Mouse (Mus musculus) liver, embryonic 16.5 days (tissue): ENCODE data around the gene Plekha6. TPM values are rescaled to one million over a fixed set of nuclear protein-coding genes. Genes with fewer than 3 reads are reported as not detected.

Experiments used
- ATAC-seq: fragments of 200-750 bp; cut with Nextera tagmentation; 2 replicates; pipeline ENCODE4 v1.8.0; 2017; ENCODE audit warnings: low read depth, mild to moderate bottlenecking, moderate number of reproducible peaks, moderate library complexity
- H3K27ac ChIP-seq: fragments of 300-500 bp; sonication (generic); 2 replicates; pipeline ENCODE4 v1.5.1; 2014; ENCODE audit warnings: mild to moderate bottlenecking, low read length
- H3K27me3 ChIP-seq: fragments of 300-500 bp; sonication (generic); 2 replicates; pipeline ENCODE4 v1.6.1; 2014; ENCODE audit warnings: low read depth, low read length, mixed read lengths; ENCODE audit not compliant: control insufficient read depth, insufficient read depth
- H3K36me3 ChIP-seq: fragments of 300-500 bp; sonication (generic); 2 replicates; pipeline ENCODE4 v1.6.1; 2014; ENCODE audit warnings: mild to moderate bottlenecking; ENCODE audit not compliant: control insufficient read depth, insufficient read depth
- H3K4me1 ChIP-seq: fragments of 300-500 bp; sonication (generic); 2 replicates; pipeline ENCODE4 v1.6.1; 2014; ENCODE audit warnings: low read depth, low read length, mixed read lengths; ENCODE audit not compliant: control insufficient read depth
- H3K4me2 ChIP-seq: fragments of 300-500 bp; sonication (generic); 2 replicates; pipeline ENCODE4 v1.6.1; 2014; ENCODE audit warnings: low read depth, low read length, mixed read lengths
- H3K4me3 ChIP-seq: fragments of 300-500 bp; sonication (generic); 2 replicates; pipeline ENCODE4 v1.5.1; 2014; ENCODE audit warnings: low read depth, mild to moderate bottlenecking, low read length
- H3K9ac ChIP-seq: fragments of 300-500 bp; sonication (generic); 2 replicates; pipeline ENCODE4 v1.6.1; 2014; ENCODE audit warnings: low read depth, low read length
- H3K9me3 ChIP-seq: fragments of 300-500 bp; sonication (generic); replicated peaks from 2 replicates; pipeline ENCODE4 v1.6.1; 2016; ENCODE audit warnings: low read length; ENCODE audit not compliant: control insufficient read depth
- WGBS: fragments of 180-500 bp; shearing (Covaris S2); extraction: QIAGEN DNeasy Blood & Tissue Kit; methylation state at CpG from one replicate; pipeline ENCODE4 v1.1.7; 2014; ENCODE audit not compliant: insufficient replicate concordance; 5-methylcytosine and 5-hydroxymethylcytosine counted together
- polyA plus RNA-seq: library from polyadenylated mRNA; unstranded; fragments of >200 nt; fragmentation: Nextera tagmentation; extraction: Ambion mirVana; gene quantifications from 2 replicates; pipeline ENCODE4 v1.2.1, GENCODE M21; 2015

Plekha6 gene
- polyA plus RNA-seq, 1 experiment from 2014 or later: 3.7 TPM

GRCm38 (mm10) chr1:133311946-133312345 lies 147.9 kb downstream of the Plekha6 start:
- Histone ChIP-seq H3K36me3 (no peaks in the 10 kb centered on the region), H3K4me1 (peaks cover 2% of the 10 kb centered on the region; the same call in 1 of the 2 replicates), H3K27ac (no peak overlapping the region), H3K9ac (no peak overlapping the region), H3K4me3 (no peak overlapping the region), H3K4me2 (no peak overlapping the region), H3K9me3 (no peaks in the 10 kb centered on the region), H3K27me3 (no peaks in the 10 kb centered on the region)
- WGBS: 25% methylated on average over 10 of the region's 10 CpGs
- no peak for ATAC-seq

DNA sequence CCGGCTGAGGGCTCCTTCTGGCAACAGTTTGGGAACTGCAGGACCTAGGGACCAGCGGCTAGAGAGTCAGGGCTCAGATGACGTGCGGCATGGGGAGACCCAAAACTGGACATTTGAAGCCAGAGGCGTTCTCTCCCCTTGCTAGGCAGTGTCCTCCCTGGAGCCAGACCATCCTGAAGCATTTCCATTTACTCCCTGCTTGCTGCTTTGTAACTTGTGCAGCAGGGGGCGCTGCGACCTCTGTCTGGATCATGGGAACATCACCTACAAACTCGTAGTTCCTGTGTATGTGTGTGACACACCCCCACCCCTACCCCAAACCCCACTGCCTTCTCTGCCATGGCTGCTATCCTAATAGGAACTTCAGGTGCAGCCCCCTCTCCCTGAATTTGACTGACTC lies 150.4 kb downstream of the Plekha6 start:
- no peak overlapping the region for H3K4me2 ChIP-seq
- 27% methylated on average over 8 of the region's 8 CpGs for WGBS
- H3K27ac ChIP-seq: no peak overlapping the region
- no peak for ATAC-seq
- peaks cover 2% of the 10 kb centered on the region; the same call in 1 of the 2 replicates for H3K4me1 ChIP-seq
- H3K9ac ChIP-seq: no peak overlapping the region
- no peaks in the 10 kb centered on the region for H3K27me3 ChIP-seq
- no peak overlapping the region for H3K4me3 ChIP-seq
- H3K36me3 ChIP-seq: no peaks in the 10 kb centered on the region
- no peaks in the 10 kb centered on the region for H3K9me3 ChIP-seq

GRCm38 (mm10) chr1:133315775-133316174 lies 151.8 kb downstream of the Plekha6 start:
- peaks cover 2% of the 10 kb centered on the region; the same call in 1 of the 2 replicates for H3K4me1 ChIP-seq
- ATAC-seq: no peak
- H3K4me3 ChIP-seq: no peak overlapping the region
- H3K9ac ChIP-seq: no peak overlapping the region
- H3K27ac ChIP-seq: no peak overlapping the region
- H3K27me3 ChIP-seq: no peaks in the 10 kb centered on the region
- no peaks in the 10 kb centered on the region for H3K9me3 ChIP-seq
- no peak overlapping the region for H3K4me2 ChIP-seq
- WGBS: 46% methylated on average over 6 of the region's 6 CpGs
- H3K36me3 ChIP-seq: no peaks in the 10 kb centered on the region

DNA sequence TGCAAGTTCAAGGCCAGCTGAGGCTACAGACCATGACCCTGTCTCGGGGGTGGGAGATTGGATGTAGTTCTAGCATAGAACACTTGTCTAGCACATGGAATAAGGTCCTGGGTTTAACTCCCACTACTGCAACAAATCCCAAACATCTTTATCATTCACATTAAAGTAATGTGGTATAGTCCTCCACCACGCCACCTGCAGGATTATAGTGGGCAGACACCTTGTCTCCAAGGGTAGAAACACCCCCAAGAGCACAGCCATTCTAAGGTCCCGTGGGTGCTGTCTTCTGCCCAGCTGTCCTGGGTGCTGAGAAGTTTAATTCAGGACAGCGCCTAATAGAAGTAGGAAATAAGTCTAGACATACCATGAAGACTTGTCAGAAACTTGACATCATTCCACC lies 152.6 kb downstream of the Plekha6 start:
- Histone ChIP-seq H3K4me3 (no peak overlapping the region), H3K27me3 (no peaks in the 10 kb centered on the region), H3K9me3 (no peaks in the 10 kb centered on the region), H3K27ac (no peak overlapping the region), H3K36me3 (no peaks in the 10 kb centered on the region), H3K9ac (no peak overlapping the region), H3K4me1 (peaks cover 2% of the 10 kb centered on the region; the same call in 1 of the 2 replicates), H3K4me2 (no peak overlapping the region)
- ATAC-seq: no peak
- 59% methylated on average over 4 of the region's 4 CpGs for WGBS

GRCm38 (mm10) chr1:133317149-133317548 lies 153.1 kb downstream of the Plekha6 start:
- Histone ChIP-seq H3K9me3 (no peaks in the 10 kb centered on the region), H3K4me1 (no peaks in the 10 kb centered on the region), H3K4me2 (no peak overlapping the region), H3K36me3 (no peaks in the 10 kb centered on the region), H3K27me3 (no peaks in the 10 kb centered on the region), H3K9ac (no peak overlapping the region), H3K4me3 (no peak overlapping the region), H3K27ac (no peak overlapping the region)
- WGBS: 55% methylated on average over 1 of the region's 1 CpGs
- no peak for ATAC-seq

GRCm38 (mm10) chr1:133321267-133321925 lies 157.4 kb downstream of the Plekha6 start, which contains the start of gene Kiss1:
TSS of gene Kiss1 (plus strand) at chr1:133321875.
- H3K4me2 ChIP-seq: no peak within 1 kb of the TSS
- H3K36me3 ChIP-seq: no peaks in the 10 kb centered on the region
- WGBS: 70% methylated on average over 13 of the region's 13 CpGs
- no peaks in the 10 kb centered on the region for H3K4me1 ChIP-seq
- no peaks in the 10 kb centered on the region for H3K9me3 ChIP-seq
- no peak within 1 kb of the TSS for H3K4me3 ChIP-seq
- H3K27ac ChIP-seq: no peak within 1 kb of the TSS
- no peak for ATAC-seq
- no peak within 1 kb of the TSS for H3K9ac ChIP-seq
- no peaks in the 10 kb centered on the region for H3K27me3 ChIP-seq

- Histone ChIP-seq H3K27ac (no peak overlapping the region), H3K36me3 (no peaks in the 10 kb centered on the region), H3K9me3 (no peaks in the 10 kb centered on the region), H3K4me2 (no peak overlapping the region), H3K4me3 (no peak overlapping the region), H3K4me1 (no peaks in the 10 kb centered on the region), H3K9ac (no peak overlapping the region), H3K27me3 (peaks cover 4% of the 10 kb centered on the region)
- ATAC-seq: 0 out of 2 replicates have a peak, but pooled peaks have one; percentile 9
- WGBS: 34% methylated on average over 5 of the region's 5 CpGs
Measured at GRCm38 (mm10) chr1:133323333-133323732, 159.3 kb downstream of the Plekha6 start.

DNA sequence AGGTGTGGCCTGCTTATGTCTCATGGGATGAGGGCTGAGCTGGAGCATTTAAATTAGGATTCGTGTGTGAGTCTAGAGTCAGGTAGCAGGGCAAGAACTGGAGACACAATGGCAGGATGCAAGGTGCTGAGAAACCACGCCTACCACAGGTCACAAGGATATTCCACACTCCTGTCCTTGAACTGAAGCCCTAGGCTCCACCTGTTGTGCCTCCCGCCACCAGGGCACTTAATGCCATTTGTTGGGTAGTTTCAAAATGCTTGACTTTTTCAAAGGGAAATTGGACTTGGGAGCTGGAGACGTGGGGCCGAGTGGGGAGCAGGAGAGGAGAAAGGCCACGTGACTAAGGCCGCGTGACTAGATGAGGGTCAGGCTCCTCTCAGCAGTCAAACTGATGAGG lies 161.9 kb downstream of the Plekha6 start:
- H3K27ac ChIP-seq: no peak overlapping the region
- H3K4me3 ChIP-seq: no peak overlapping the region
- H3K9me3 ChIP-seq: no peaks in the 10 kb centered on the region
- no peak for ATAC-seq
- H3K27me3 ChIP-seq: peaks cover 23% of the 10 kb centered on the region
- 70% methylated on average over 8 of the region's 8 CpGs for WGBS
- no peaks in the 10 kb centered on the region for H3K4me1 ChIP-seq
- H3K36me3 ChIP-seq: no peaks in the 10 kb centered on the region
- no peak overlapping the region for H3K4me2 ChIP-seq
- no peak overlapping the region for H3K9ac ChIP-seq

DNA sequence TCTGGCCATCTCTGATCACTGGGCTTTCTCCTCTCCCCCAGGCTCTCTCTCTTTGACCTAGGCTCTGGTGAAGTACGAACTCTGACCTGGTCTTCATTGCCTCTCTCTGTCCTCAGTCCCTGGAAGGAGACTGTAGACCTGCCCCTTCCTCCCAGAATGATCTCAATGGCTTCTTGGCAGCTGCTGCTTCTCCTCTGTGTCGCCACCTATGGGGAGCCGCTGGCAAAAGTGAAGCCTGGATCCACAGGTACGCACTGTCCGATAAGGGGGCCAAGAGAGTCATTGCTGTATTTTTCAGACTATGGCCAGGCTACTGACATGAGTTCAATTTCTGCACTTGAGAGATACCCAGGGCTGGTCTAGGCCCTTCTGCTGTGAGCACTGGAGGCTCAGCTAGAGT lies 163.1 kb downstream of the Plekha6 start:
- Histone ChIP-seq H3K9me3 (no peaks in the 10 kb centered on the region), H3K27ac (no peak overlapping the region), H3K4me3 (no peak overlapping the region), H3K4me2 (no peak overlapping the region), H3K36me3 (no peaks in the 10 kb centered on the region), H3K4me1 (no peaks in the 10 kb centered on the region), H3K9ac (no peak overlapping the region), H3K27me3 (peaks cover 23% of the 10 kb centered on the region)
- no peak for ATAC-seq
- 50% methylated on average over 5 of the region's 5 CpGs for WGBS
